Mouse (Mus musculus) ES-E14 (cell line): ENCODE data around the gene Dnajb9.

ENCODE experiments used
- MAFK ChIP-seq: IDR thresholded peaks from 2 replicates; pipeline ENCODE4 v1.6.1; 2014; ENCODE audit warnings: mild to moderate bottlenecking, low read depth, low read length, inconsistent platforms; ENCODE audit not compliant: insufficient read depth
- ZC3H11A ChIP-seq: IDR thresholded peaks from 2 replicates; pipeline ENCODE4 v1.6.1; 2012; ENCODE audit warnings: low read depth, mild to moderate bottlenecking, inconsistent platforms, low read length, borderline replicate concordance

DNA sequence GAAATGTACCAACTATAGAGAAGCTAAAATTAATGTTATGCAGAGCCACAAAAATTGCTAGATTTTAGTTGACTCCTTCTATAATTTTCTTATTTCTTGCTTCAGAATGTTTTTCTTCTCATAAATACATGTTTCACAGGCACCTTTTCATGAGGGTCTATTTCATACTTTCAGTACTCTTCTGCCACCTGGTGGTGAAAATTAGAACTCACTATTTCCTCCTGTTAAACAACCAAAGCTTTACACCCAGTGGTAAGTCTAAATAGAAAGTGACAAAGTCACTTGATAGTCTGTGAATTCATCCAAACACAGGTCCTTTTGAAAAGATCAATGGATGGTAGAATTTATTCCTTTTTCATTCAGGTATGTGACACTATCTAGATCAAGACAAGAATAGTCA is 43.2 kb downstream of the Dnajb9 start:
- TF ChIP-seq MAFK = no peak
- peak; percentile 38 for TF ChIP-seq ZC3H11A
